Mouse (Mus musculus): Measurements from ENCODE around the gene Zfp94. TPM values are rescaled to one million over a fixed set of nuclear protein-coding genes. Genes with fewer than 3 reads are reported as not detected.

Zfp94 gene
- polyA plus RNA-seq, 1 experiment from 2014 or later = 2.2 TPM

DNA sequence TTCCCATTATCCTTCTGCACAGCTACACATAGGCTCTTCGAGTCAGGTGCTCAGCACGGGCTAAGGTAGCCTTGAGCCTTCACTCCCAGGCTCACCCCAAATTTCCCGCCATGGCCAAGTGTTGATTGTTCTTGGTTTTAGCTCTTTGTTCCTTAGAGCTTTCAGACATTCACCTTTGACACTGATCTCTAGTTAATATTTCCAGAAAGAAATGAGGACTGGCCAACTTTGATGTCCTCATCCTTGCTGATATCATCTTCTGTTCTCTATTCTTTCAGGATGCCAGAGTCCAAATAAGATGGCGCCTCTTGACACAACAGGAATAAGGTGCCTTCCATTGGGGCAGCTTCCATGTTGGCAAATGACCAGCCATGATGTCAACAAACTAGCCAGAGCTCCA lies 42.0 kb downstream of the Zfp94 start:
- Histone ChIP-seq H3K4me1 (ENCODE audit: insufficient read depth) (0 out of 2 replicates have a peak, but pooled peaks cover 2% of the 10 kb centered on the region), H3K4me2 (ENCODE audit: low read depth, low read length) (no peak overlapping the region), H3K9ac (replicated peaks) (no peak overlapping the region), H3K36me3 (replicated peaks; ENCODE audit: insufficient read depth, low read length) (no peaks in the 10 kb centered on the region; the same call in 1 of the 2 replicates), H3K9me3 (ENCODE audit: low read length) (no peaks in the 10 kb centered on the region), H3K27ac (ENCODE audit: low read depth) (no peak overlapping the region), H3K4me3 (ENCODE audit: low read depth, low read length) (no peak overlapping the region), H3K27me3 (ENCODE audit: insufficient read depth, low read length) (no peaks in the 10 kb centered on the region)
- 84% methylated on average over 4 of the region's 4 CpGs for WGBS (ENCODE audit: insufficient replicate concordance)
- ATAC-seq (no peak), DNase-seq (no peak)
- TF ChIP-seq EP300 (IDR thresholded peaks at IDR 0.05; ENCODE audit: low read depth) (no peak), CTCF (IDR thresholded peaks at IDR 0.05; ENCODE audit: low read depth) (no peak)

DNA sequence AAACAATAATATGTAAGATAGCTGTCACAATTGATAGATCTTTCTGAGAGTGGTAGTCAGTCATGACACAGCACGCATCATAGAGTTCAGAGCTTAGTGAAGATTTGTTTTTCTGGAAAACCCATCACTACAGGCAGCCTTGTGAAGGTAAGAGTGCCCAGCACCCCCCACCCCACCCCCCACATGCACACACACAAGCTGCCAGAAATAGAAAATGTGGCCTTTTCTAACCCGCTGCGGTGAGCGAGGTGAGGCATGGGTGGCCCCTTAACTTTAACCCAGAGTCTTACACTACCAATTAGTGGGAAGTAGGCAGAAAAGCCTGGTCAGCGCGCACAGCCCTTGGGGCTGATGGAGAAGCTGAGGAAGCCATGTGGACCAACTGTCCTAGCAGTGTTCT lies 45.3 kb downstream of the Zfp94 start:
- Histone ChIP-seq H3K36me3 (replicated peaks; ENCODE audit: insufficient read depth, low read length) (no peaks in the 10 kb centered on the region; the same call in 1 of the 2 replicates), H3K4me1 (ENCODE audit: insufficient read depth) (0 out of 2 replicates have a peak, but pooled peaks cover 2% of the 10 kb centered on the region), H3K9ac (replicated peaks) (no peak overlapping the region), H3K27me3 (ENCODE audit: insufficient read depth, low read length) (no peaks in the 10 kb centered on the region), H3K4me3 (ENCODE audit: low read depth, low read length) (no peak overlapping the region), H3K4me2 (ENCODE audit: low read depth, low read length) (no peak overlapping the region), H3K9me3 (ENCODE audit: low read length) (no peaks in the 10 kb centered on the region), H3K27ac (ENCODE audit: low read depth) (no peak overlapping the region)
- ATAC-seq (no peak), DNase-seq (no peak)
- TF ChIP-seq EP300 (IDR thresholded peaks at IDR 0.05; ENCODE audit: low read depth) (no peak), CTCF (IDR thresholded peaks at IDR 0.05; ENCODE audit: low read depth) (no peak)
- 88% methylated on average over 6 of the region's 6 CpGs for WGBS (ENCODE audit: insufficient replicate concordance)

DNA sequence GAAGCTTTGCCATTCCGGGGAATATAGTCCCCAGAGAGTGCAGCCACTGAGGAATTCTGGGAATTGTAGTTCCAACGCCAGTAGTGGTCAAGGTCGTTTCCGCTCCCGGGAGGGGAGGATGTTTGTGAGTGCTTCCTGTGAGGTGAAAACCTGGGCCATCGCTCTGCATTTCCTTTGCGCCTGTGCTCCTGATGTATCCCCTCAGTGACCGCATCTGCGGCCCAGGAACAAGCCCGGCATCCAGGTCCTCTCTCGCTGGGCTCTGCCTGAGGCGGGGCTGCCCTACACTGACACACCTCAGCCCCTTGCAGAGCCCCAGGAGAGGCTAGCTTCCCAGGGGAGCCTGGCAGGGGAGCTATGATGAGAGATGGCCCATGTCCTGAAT lies 46.2 kb downstream of the Zfp94 start, which contains the start of gene Zfp93:
Gene Zfp93 (plus strand): TSS at position 133 of the 385 bp plus-strand sequence.
- TF ChIP-seq EP300 (IDR thresholded peaks at IDR 0.05; ENCODE audit: low read depth) = no peak
- no peak for TF ChIP-seq CTCF (IDR thresholded peaks at IDR 0.05; ENCODE audit: low read depth)
- peak; percentile 96 for ATAC-seq
- H3K4me2 ChIP-seq (ENCODE audit: low read depth, low read length) = peak within 1 kb of the TSS; percentile 86
- no peaks in the 10 kb centered on the region for H3K27me3 ChIP-seq (ENCODE audit: insufficient read depth, low read length)
- H3K9ac ChIP-seq (replicated peaks) = peak within 1 kb of the TSS; percentile 64
- no peaks in the 10 kb centered on the region; the same call in 1 of the 2 replicates for H3K36me3 ChIP-seq (replicated peaks; ENCODE audit: insufficient read depth, low read length)
- H3K9me3 ChIP-seq (ENCODE audit: low read length) = no peaks in the 10 kb centered on the region
- H3K4me3 ChIP-seq (ENCODE audit: low read depth, low read length) = peak within 1 kb of the TSS; percentile 58
- H3K4me1 ChIP-seq (ENCODE audit: insufficient read depth) = 0 out of 2 replicates have a peak, but pooled peaks cover 2% of the 10 kb centered on the region
- peak within 1 kb of the TSS; percentile 26; the same call in 1 of the 2 replicates for H3K27ac ChIP-seq (ENCODE audit: low read depth)
- 2% methylated on average over 12 of the region's 12 CpGs for WGBS (ENCODE audit: insufficient replicate concordance)
- DNase-seq = peak; percentile 66

DNA sequence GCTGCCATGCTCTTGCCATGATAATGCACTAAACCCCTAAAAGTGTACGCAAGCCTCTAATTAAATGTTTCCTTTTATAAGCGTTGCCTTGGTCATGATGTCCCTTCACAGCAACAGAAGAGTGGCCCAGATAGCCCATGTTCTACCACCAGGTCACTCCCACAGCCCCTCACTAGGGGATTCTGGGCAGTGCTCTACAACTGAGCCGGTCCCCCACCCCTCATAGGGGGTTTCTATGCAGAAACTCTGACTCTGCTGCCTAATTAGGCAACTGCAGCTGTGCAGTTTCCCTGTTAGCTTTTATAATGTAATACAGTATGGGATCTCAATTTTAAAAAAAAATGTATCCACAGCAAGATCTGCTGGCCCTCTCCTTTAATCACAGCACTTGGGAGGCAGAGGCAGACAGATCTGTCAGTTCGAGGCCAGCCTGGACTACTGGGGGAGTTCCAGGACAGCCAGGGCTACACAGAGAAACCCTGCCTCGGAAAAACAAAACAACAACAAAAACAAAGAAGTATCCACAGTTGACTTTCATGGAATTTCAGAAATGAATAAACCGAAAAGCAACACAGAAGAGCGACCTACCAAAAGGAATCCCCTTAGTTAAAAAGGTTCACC lies 46.7 kb downstream of the Zfp94 start:
- Histone ChIP-seq H3K4me1 (ENCODE audit: insufficient read depth) (0 out of 2 replicates have a peak, but pooled peaks cover 2% of the 10 kb centered on the region), H3K9ac (replicated peaks) (peak overlapping the region; percentile 64; the same call in 1 of the 2 replicates), H3K4me3 (ENCODE audit: low read depth, low read length) (peak overlapping the region; percentile 58), H3K9me3 (ENCODE audit: low read length) (no peaks in the 10 kb centered on the region), H3K27ac (ENCODE audit: low read depth) (no peak overlapping the region), H3K4me2 (ENCODE audit: low read depth, low read length) (peak overlapping the region; percentile 86), H3K27me3 (ENCODE audit: insufficient read depth, low read length) (no peaks in the 10 kb centered on the region), H3K36me3 (replicated peaks; ENCODE audit: insufficient read depth, low read length) (no peaks in the 10 kb centered on the region; the same call in 1 of the 2 replicates)
- DNase-seq = no peak
- peak; percentile 26; the same call in 1 of the 2 replicates for ATAC-seq
- 33% methylated on average over 7 of the region's 7 CpGs for WGBS (ENCODE audit: insufficient replicate concordance)
- TF ChIP-seq EP300 (IDR thresholded peaks at IDR 0.05; ENCODE audit: low read depth) (no peak), CTCF (IDR thresholded peaks at IDR 0.05; ENCODE audit: low read depth) (no peak)

DNA sequence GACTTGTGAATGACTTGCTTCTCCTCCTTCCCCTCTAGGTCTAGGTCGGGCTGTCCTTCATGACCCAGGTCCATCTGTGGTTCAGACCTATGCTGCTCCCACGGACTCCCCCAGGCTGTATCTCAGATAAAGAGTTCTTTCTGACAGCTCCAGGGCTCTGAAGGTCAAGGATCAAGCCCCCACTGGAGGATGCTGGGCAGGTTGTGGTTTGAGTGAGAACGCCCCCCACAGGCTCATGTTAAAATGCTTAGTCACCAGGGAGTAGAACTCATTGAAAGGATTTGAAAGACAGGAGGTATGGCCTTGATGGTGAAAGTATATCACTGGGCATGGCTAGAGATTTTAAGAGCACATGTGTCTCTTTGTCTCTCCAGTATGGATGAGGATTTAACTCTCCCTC lies 47.2 kb downstream of the Zfp94 start:
- Histone ChIP-seq H3K4me3 (ENCODE audit: low read depth, low read length) (no peak overlapping the region), H3K27ac (ENCODE audit: low read depth) (no peak overlapping the region), H3K27me3 (ENCODE audit: insufficient read depth, low read length) (no peaks in the 10 kb centered on the region), H3K4me2 (ENCODE audit: low read depth, low read length) (no peak overlapping the region), H3K4me1 (ENCODE audit: insufficient read depth) (0 out of 2 replicates have a peak, but pooled peaks cover 2% of the 10 kb centered on the region), H3K9me3 (ENCODE audit: low read length) (no peaks in the 10 kb centered on the region), H3K36me3 (replicated peaks; ENCODE audit: insufficient read depth, low read length) (no peaks in the 10 kb centered on the region; the same call in 1 of the 2 replicates), H3K9ac (replicated peaks) (no peak overlapping the region)
- ATAC-seq (no peak), DNase-seq (no peak)
- TF ChIP-seq CTCF (IDR thresholded peaks at IDR 0.05; ENCODE audit: low read depth) = no peak
- WGBS (ENCODE audit: insufficient replicate concordance) = 73% methylated on average over 3 of the region's 3 CpGs

DNA sequence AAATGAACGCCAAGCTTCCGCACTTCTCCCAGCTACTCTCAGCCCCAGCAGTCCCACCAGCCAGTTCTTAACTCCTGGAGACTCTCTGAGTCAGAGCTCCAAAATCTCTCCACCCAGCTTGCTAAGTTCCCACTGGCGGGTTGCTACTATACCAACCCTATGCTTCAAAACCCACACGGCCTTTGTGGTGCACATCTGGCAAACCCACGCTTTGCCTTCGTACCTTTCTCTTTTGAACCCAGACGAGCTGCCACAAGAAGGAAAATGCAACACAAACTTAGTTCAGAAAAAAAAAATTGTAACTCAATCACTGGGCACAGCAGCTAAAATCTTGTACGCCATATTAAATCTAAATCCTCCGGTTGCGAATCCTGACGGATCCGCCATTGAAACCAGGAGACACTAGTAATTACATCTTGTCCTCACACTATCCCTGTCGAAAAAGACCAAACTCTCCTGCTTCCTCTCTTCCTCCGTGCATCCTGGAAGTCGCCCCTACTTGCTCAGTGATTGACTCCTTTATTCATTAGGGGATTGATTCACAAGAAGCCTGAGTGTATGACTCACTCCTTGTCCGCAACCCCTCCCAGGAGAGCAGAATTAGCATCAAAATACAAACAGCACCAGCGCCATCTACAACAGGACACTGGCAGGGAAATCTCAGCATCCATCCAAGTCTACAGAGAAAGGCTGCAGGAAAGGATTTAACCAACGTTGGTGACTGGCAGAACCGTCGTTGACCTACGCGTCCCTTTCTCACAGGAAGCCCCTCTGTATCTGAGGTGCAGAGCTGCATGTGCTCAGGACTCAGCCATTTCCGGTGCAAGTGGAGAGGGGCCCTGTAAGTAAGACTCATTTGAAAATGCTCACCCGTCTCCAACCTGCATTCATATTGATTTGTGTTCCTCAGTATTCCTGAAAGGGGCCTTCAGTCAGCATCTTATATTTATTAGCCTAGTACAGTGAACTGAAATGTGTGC lies 48.0 kb downstream of the Zfp94 start:
- no peaks in the 10 kb centered on the region for H3K36me3 ChIP-seq (replicated peaks; ENCODE audit: insufficient read depth, low read length)
- TF ChIP-seq EP300 (IDR thresholded peaks at IDR 0.05; ENCODE audit: low read depth) (no peak), CTCF (IDR thresholded peaks at IDR 0.05; ENCODE audit: low read depth) (no peak)
- 0 out of 2 replicates have a peak, but pooled peaks cover 2% of the 10 kb centered on the region for H3K4me1 ChIP-seq (ENCODE audit: insufficient read depth)
- no peak overlapping the region for H3K4me3 ChIP-seq (ENCODE audit: low read depth, low read length)
- ATAC-seq (no peak), DNase-seq (no peak)
- 70% methylated on average over 24 of the region's 24 CpGs for WGBS (ENCODE audit: insufficient replicate concordance)
- no peak overlapping the region for H3K27ac ChIP-seq (ENCODE audit: low read depth)
- H3K4me2 ChIP-seq (ENCODE audit: low read depth, low read length) = no peak overlapping the region
- no peak overlapping the region for H3K9ac ChIP-seq (replicated peaks)
- H3K27me3 ChIP-seq (ENCODE audit: insufficient read depth, low read length) = no peaks in the 10 kb centered on the region
- no peaks in the 10 kb centered on the region for H3K9me3 ChIP-seq (ENCODE audit: low read length)

Data from liver, postnatal 0 days (tissue).